Comparison of ENCODE assay signal across 16 mouse cellular contexts in genomic region chr6:99401801-99402200, GRCm38 (mm10).
DNase-seq lines count a peak whose midpoint lies in the region; ATAC-seq and TF ChIP-seq lines count a peak whose summit lies in the region.
"Had no signal": no experiment of that assay in that cellular context is flagged by ENCODE, and none has a peak within 500 bp of the region (broad histone marks: within the 10 kb centered on the region; RNA-seq: fewer than 3 reads in every experiment).

No protein-coding gene starts in this region.

- H3K4me2 ChIP-seq in forebrain, embryonic 15.5 days (replicated peaks), result no peak overlapping the region
- H3K4me2 ChIP-seq: embryonic facial prominence, embryonic 13.5 days; hindbrain, embryonic 15.5 days; liver, embryonic 13.5 days had no signal

- H3K27me3 ChIP-seq in thymus, adult 2 months (ENCODE audit: control insufficient read depth, insufficient read depth, low read length), result no peaks in the 10 kb centered on the region
- H3K27me3 ChIP-seq in forebrain, embryonic 15.5 days, result no peaks in the 10 kb centered on the region
- H3K27me3 ChIP-seq: embryonic facial prominence, embryonic 13.5 days; hindbrain, embryonic 15.5 days; liver, embryonic 13.5 days had no signal

- peak overlapping the region; percentile 66 for H3K27ac ChIP-seq in thymus, adult 2 months (ENCODE audit: control insufficient read depth, insufficient read depth, low read length)
- H3K27ac ChIP-seq in forebrain, embryonic 15.5 days (replicated peaks), result no peak overlapping the region
- H3K27ac ChIP-seq: hindbrain, embryonic 15.5 days; limb, embryonic 10.5 days; liver, embryonic 13.5 days had no signal

- H3K4me1 ChIP-seq in thymus, adult 2 months (replicated peaks; ENCODE audit: control insufficient read depth, insufficient read depth, low read length), result peaks cover 37% of the 10 kb centered on the region
- H3K4me1 ChIP-seq in forebrain, embryonic 15.5 days, result peaks cover 19% of the 10 kb centered on the region

- no peak for TF ChIP-seq POLR2A in thymus, adult 2 months (IDR thresholded peaks at IDR 0.05; ENCODE audit: control insufficient read depth, extremely low read depth, insufficient read depth, low read length, poor library complexity)

- H3K36me3 ChIP-seq in thymus, adult 2 months (ENCODE audit: control insufficient read depth, insufficient read depth, low read length), result 0 out of 2 replicates have a peak, but pooled peaks cover 4% of the 10 kb centered on the region
- H3K36me3 ChIP-seq in forebrain, embryonic 15.5 days, result no peaks in the 10 kb centered on the region
- H3K36me3 ChIP-seq: hindbrain, embryonic 15.5 days; limb, embryonic 10.5 days; liver, embryonic 13.5 days had no signal

- no peak for ATAC-seq in forebrain, embryonic 15.5 days (replicated peaks)

- no peaks in the 10 kb centered on the region for H3K9me3 ChIP-seq in forebrain, embryonic 15.5 days
- H3K9me3 ChIP-seq: embryonic facial prominence, embryonic 13.5 days; hindbrain, embryonic 15.5 days; limb, embryonic 10.5 days; liver, embryonic 13.5 days had no signal

- DNase-seq in heart, adult 11 months, result peak; percentile 86
- no peak for DNase-seq in heart, adult 9 months (ENCODE audit: low spot score in 2 of 2)
- peak; percentile 78 for DNase-seq in CD4-positive, CD25-positive, alpha-beta regulatory T cell, adult 2 months (ENCODE audit: low read depth, low spot score)
- peak; percentile 36 for DNase-seq in large intestine, adult 2 months (ENCODE audit: low read depth, low spot score)
- DNase-seq in thymus, adult 2 months, result peak; percentile 67
- DNase-seq in right cerebral cortex, adult 2 months (ENCODE audit: low spot score in 2 of 2), result no peak
- no peak for DNase-seq in heart, postnatal 14 days
- DNase-seq: adrenal gland, postnatal 14 days; cerebellum, postnatal 36 days; kidney, postnatal 10 days; liver, embryonic 13.5 days; right cerebral cortex, postnatal 25 days had no signal

- intact Hi-C loops in heart, postnatal 14 days (cut with DNase I), result no loop called here

- WGBS in large intestine, adult 2 months, result 23% methylated on average over 6 of the region's 6 CpGs
- WGBS in thymus, adult 2 months, result 26% methylated on average over 6 of the region's 6 CpGs
- 77% methylated on average over 6 of the region's 6 CpGs for WGBS in forebrain, embryonic 15.5 days

- TF ChIP-seq CTCF in thymus, adult 2 months (IDR thresholded peaks at IDR 0.05; ENCODE audit: borderline replicate concordance, control insufficient read depth, extremely low read depth, insufficient read depth, low read length, poor library complexity), result no peak

- H3K9ac ChIP-seq in forebrain, embryonic 15.5 days (replicated peaks), result no peak overlapping the region
- H3K9ac ChIP-seq: embryonic facial prominence, embryonic 13.5 days; hindbrain, embryonic 15.5 days; liver, embryonic 13.5 days had no signal

- H3K4me3 ChIP-seq in thymus, adult 2 months (ENCODE audit: control insufficient read depth, insufficient read depth, low read length), result no peak overlapping the region
- no peak overlapping the region for H3K4me3 ChIP-seq in forebrain, embryonic 15.5 days
- H3K4me3 ChIP-seq: embryonic facial prominence, embryonic 13.5 days; hindbrain, embryonic 15.5 days; limb, embryonic 10.5 days; liver, embryonic 13.5 days had no signal

Comparison
In these comparisons a context has a peak if more than half of its experiments do, and no peak if none do; other contexts are left out.
1. DNase-seq: peak in heart, adult 11 months (single experiment), CD4-positive, CD25-positive, alpha-beta regulatory T cell, adult 2 months (single experiment), large intestine, adult 2 months (single experiment) and thymus, adult 2 months (single experiment); none in heart, adult 9 months (0 of 2), right cerebral cortex, adult 2 months (0 of 2) and heart, postnatal 14 days (0 of 2).